Mouse (Mus musculus) forebrain, embryonic 11.5 days (tissue): Measurements from ENCODE around the gene Opn5. TPM values are rescaled to one million over a fixed set of nuclear protein-coding genes. Genes with fewer than 3 reads are reported as not detected.
A peak's percentile ranks its signal among the peaks of the same experiment; 100 is the strongest.

Experiments used
- ATAC-seq: fragments of 200-750 bp; cut with Nextera tagmentation; replicated peaks from 2 replicates; pipeline ENCODE4 v1.8.0; 2017; ENCODE audit warnings: moderate TSS enrichment; ENCODE audit not compliant: low FRiP score
- DNase-seq: peaks from one replicate; pipeline ENCODE4 v3.0.0-alpha.2; 2017; ENCODE audit warnings: low spot score
- H3K27ac ChIP-seq: fragments of 300-500 bp; sonication (generic); 2 replicates; pipeline ENCODE4 v1.5.1; 2014; ENCODE audit warnings: low read depth, low read length
- H3K27me3 ChIP-seq: fragments of 300-500 bp; sonication (generic); 2 replicates; pipeline ENCODE4 v1.6.1; 2014; ENCODE audit warnings: mild to moderate bottlenecking, low read length, mixed read lengths; ENCODE audit not compliant: control insufficient read depth, insufficient read depth
- H3K36me3 ChIP-seq: fragments of 300-500 bp; sonication (generic); 2 replicates; pipeline ENCODE4 v1.6.1; 2014; ENCODE audit warnings: mild to moderate bottlenecking, low read length, moderate library complexity, mixed read lengths; ENCODE audit not compliant: control insufficient read depth, insufficient read depth
- H3K4me1 ChIP-seq: fragments of 300-500 bp; sonication (generic); replicated peaks from 2 replicates; pipeline ENCODE4 v1.6.1; 2014; ENCODE audit warnings: low read length, mixed read lengths; ENCODE audit not compliant: control insufficient read depth, insufficient read depth
- H3K4me2 ChIP-seq: fragments of 300-500 bp; sonication (generic); 2 replicates; pipeline ENCODE4 v1.6.1; 2014; ENCODE audit warnings: low read depth, mild to moderate bottlenecking, low read length, moderate library complexity, mixed read lengths; ENCODE audit not compliant: severe bottlenecking
- H3K4me3 ChIP-seq: fragments of 300-500 bp; sonication (generic); 2 replicates; pipeline ENCODE4 v1.5.1; 2014; ENCODE audit warnings: low read depth, low read length
- H3K9ac ChIP-seq: fragments of 300-500 bp; sonication (generic); 2 replicates; pipeline ENCODE4 v1.6.1; 2014; ENCODE audit warnings: low read length
- H3K9me3 ChIP-seq: fragments of 300-500 bp; sonication (generic); 2 replicates; pipeline ENCODE4 v1.6.1; 2016; ENCODE audit warnings: low read length, mixed read lengths; ENCODE audit not compliant: control insufficient read depth
- WGBS: fragments of 180-500 bp; shearing (Covaris S2); extraction: QIAGEN DNeasy Blood & Tissue Kit; methylation state at CpG from one replicate; pipeline ENCODE4 v1.1.7; 2014; 5-methylcytosine and 5-hydroxymethylcytosine counted together
- polyA plus RNA-seq: library from polyadenylated mRNA; unstranded; fragments of >200 nt; fragmentation: Nextera tagmentation; extraction: Ambion mirVana; gene quantifications from 2 replicates; pipeline ENCODE4 v1.2.1, GENCODE M21; 2014

Gene Opn5
- not detected in 2 replicates for polyA plus RNA-seq

GRCm38 (mm10) chr17:42611295-42611694, at the start of gene Opn5:
Opn5 (minus strand) TSS chr17:42611395.
- no peak within 1 kb of the TSS for H3K4me3 ChIP-seq
- 0 out of 2 replicates have a peak, but pooled peaks cover 3% of the 10 kb centered on the region for H3K4me1 ChIP-seq
- H3K4me2 ChIP-seq = no peak within 1 kb of the TSS
- no peak within 1 kb of the TSS for H3K9ac ChIP-seq
- 81% methylated on average over 8 of the region's 8 CpGs for WGBS
- no peaks in the 10 kb centered on the region for H3K27me3 ChIP-seq
- no peaks in the 10 kb centered on the region for H3K9me3 ChIP-seq
- no peak within 1 kb of the TSS for H3K27ac ChIP-seq
- no peak for ATAC-seq
- no peaks in the 10 kb centered on the region for H3K36me3 ChIP-seq
- DNase-seq = no peak

- Histone ChIP-seq H3K27me3 (no peaks in the 10 kb centered on the region), H3K36me3 (no peaks in the 10 kb centered on the region), H3K9me3 (no peaks in the 10 kb centered on the region), H3K4me3 (no peak overlapping the region), H3K4me2 (no peak overlapping the region), H3K27ac (no peak overlapping the region), H3K4me1 (no peaks in the 10 kb centered on the region), H3K9ac (no peak overlapping the region; the same call in 1 of the 2 replicates)
- peak; percentile 83 for DNase-seq
- ATAC-seq = peak; percentile 93
- WGBS = 23% methylated on average over 14 of the region's 14 CpGs
Observed at GRCm38 (mm10) chr17:42658634-42659422, 47.6 kb upstream of the Opn5 start.

- WGBS = 89% methylated on average over 3 of the region's 3 CpGs
Observed at GRCm38 (mm10) chr17:42643416-42643815, 32.2 kb upstream of the Opn5 start.

GRCm38 (mm10) chr17:42630206-42630605, 19.0 kb upstream of the Opn5 start:
- Histone ChIP-seq H3K4me2 (no peak overlapping the region), H3K9ac (no peak overlapping the region)
- WGBS = 83% methylated on average over 2 of the region's 2 CpGs

More at GRCm38 (mm10) chr17:42643416-42643815, 32.2 kb upstream of the Opn5 start:
- H3K9me3 ChIP-seq = no peaks in the 10 kb centered on the region
- H3K27me3 ChIP-seq = no peaks in the 10 kb centered on the region
- H3K9ac ChIP-seq = no peak overlapping the region
- no peak for ATAC-seq
- no peak for DNase-seq
- H3K4me1 ChIP-seq = no peaks in the 10 kb centered on the region
- no peak overlapping the region for H3K4me3 ChIP-seq
- H3K36me3 ChIP-seq = no peaks in the 10 kb centered on the region
- H3K27ac ChIP-seq = no peak overlapping the region
- H3K4me2 ChIP-seq = no peak overlapping the region

GRCm38 (mm10) chr17:42613043-42613737, 2.0 kb upstream of the Opn5 start:
- no peak overlapping the region for H3K4me3 ChIP-seq
- WGBS = 45% methylated on average over 6 of the region's 6 CpGs
- DNase-seq (no peak), ATAC-seq (peak; percentile 68; the same call in 1 of the 2 replicates)
- no peak overlapping the region for H3K9ac ChIP-seq
- 0 out of 2 replicates have a peak, but pooled peaks cover 3% of the 10 kb centered on the region for H3K4me1 ChIP-seq
- H3K27me3 ChIP-seq = no peaks in the 10 kb centered on the region
- H3K27ac ChIP-seq = no peak overlapping the region
- H3K9me3 ChIP-seq = no peaks in the 10 kb centered on the region
- H3K36me3 ChIP-seq = no peaks in the 10 kb centered on the region
- H3K4me2 ChIP-seq = no peak overlapping the region

More at GRCm38 (mm10) chr17:42630206-42630605, 19.0 kb upstream of the Opn5 start:
- Histone ChIP-seq H3K36me3 (no peaks in the 10 kb centered on the region), H3K4me3 (no peak overlapping the region), H3K27ac (no peak overlapping the region), H3K4me1 (no peaks in the 10 kb centered on the region), H3K9me3 (no peaks in the 10 kb centered on the region), H3K27me3 (no peaks in the 10 kb centered on the region)
- ATAC-seq (no peak), DNase-seq (no peak)

- Histone ChIP-seq H3K9me3 (no peaks in the 10 kb centered on the region), H3K4me2 (no peak overlapping the region), H3K27me3 (no peaks in the 10 kb centered on the region), H3K9ac (no peak overlapping the region), H3K4me1 (0 out of 2 replicates have a peak, but pooled peaks cover 3% of the 10 kb centered on the region), H3K4me3 (no peak overlapping the region), H3K27ac (no peak overlapping the region), H3K36me3 (no peaks in the 10 kb centered on the region)
- no peak for DNase-seq
- WGBS = 19% methylated on average over 3 of the region's 3 CpGs
- ATAC-seq = no peak
Observed at GRCm38 (mm10) chr17:42608270-42608669, 2.9 kb downstream of the Opn5 start.

GRCm38 (mm10) chr17:42602829-42603784, 8.1 kb downstream of the Opn5 start:
- no peaks in the 10 kb centered on the region for H3K9me3 ChIP-seq
- DNase-seq (peak; percentile 90), ATAC-seq (peak; percentile 92)
- no peaks in the 10 kb centered on the region for H3K36me3 ChIP-seq
- H3K4me2 ChIP-seq = no peak overlapping the region
- 31% methylated on average over 15 of the region's 15 CpGs for WGBS
- no peak overlapping the region for H3K27ac ChIP-seq
- H3K9ac ChIP-seq = no peak overlapping the region
- no peak overlapping the region for H3K4me3 ChIP-seq
- H3K27me3 ChIP-seq = no peaks in the 10 kb centered on the region
- H3K4me1 ChIP-seq = no peaks in the 10 kb centered on the region

GRCm38 (mm10) chr17:42586486-42586885, 24.7 kb downstream of the Opn5 start:
- no peaks in the 10 kb centered on the region for H3K36me3 ChIP-seq
- H3K27ac ChIP-seq = no peak overlapping the region
- no peaks in the 10 kb centered on the region for H3K4me1 ChIP-seq
- H3K9ac ChIP-seq = no peak overlapping the region
- no peak for ATAC-seq
- no peak overlapping the region for H3K4me2 ChIP-seq
- no peak overlapping the region for H3K4me3 ChIP-seq
- H3K27me3 ChIP-seq = no peaks in the 10 kb centered on the region
- H3K9me3 ChIP-seq = no peaks in the 10 kb centered on the region
- no peak for DNase-seq
- WGBS = 78% methylated on average over 1 of the region's 1 CpGs
